Mouse (Mus musculus): ENCODE results near the gene Acoxl.
A peak's percentile ranks its signal among the peaks of the same experiment; 100 is the strongest.

The Acoxl gene

DNA sequence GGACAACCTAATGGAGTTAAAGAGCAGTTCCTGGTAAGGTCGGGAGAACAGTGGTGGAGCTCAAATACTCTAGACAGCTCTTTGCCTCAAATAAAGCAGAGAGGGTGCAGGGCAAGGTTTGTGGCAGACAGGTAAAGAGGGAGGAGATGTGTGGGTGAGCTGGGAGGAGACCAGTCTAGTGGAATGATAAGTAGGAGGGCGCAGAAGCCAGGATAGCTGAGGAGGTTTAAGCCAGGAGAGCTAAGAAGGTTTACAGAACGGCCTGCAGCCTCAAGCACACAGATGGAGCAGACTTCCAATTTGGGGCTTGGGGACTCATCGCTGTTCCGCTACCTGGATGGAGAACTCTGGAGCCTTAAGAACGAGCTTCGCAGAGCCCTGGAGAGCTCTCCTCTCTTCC, at the start of gene Acoxl:
Acoxl (plus strand) TSS at position 301 of the 400 bp plus-strand sequence.
- DNase-seq = no peak

DNA sequence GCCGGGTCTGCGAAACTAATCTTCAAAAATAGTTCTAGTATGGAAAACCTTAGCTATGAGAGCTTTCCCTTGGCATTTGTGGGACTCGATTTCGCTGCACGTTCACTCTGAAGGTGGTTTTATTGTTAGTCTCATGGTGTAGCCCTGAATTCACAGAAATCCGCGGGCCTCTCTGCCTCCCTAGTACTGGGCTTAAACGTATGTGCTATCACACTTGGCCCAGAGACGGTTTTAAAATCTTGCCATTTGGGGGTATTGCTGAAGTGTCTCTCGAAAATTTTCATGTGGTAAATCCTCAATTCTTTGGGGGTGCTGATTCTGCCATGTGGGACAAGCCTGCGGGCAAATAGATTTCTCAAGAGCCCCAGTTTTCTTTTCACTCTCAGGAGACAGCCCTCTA, 49.5 kb upstream of the Acoxl start:
- no peak for DNase-seq

DNA sequence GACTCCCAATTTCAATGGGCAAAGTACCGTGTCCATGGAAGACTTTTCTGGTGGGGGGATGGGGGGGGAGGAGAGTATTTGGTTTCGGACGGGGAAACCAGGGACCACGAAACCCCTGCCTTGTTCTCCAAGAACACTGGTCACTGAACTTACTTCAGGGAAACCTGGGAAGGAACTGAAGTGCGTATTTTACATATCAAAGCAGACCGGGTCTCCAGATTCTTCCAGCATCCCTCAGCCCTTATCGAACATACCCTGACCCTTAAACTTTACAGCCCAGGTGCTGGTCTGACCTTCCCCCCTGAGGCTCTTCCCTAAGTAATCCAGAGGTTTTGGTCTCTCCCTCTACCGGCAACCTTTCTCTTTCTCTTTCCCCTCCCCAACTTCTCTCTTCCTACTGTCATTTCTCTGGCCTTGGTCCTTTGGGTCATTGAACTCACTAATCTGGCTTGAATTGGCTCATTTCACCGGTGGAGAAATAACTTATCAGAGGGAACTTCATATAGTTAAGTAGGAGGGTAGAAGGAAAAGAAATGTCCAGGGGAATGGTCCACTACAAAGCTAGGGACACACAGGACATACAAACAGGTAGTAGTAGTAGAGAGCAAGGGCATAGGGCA, 48.9 kb upstream of the Acoxl start:
- DNase-seq = no peak

DNA sequence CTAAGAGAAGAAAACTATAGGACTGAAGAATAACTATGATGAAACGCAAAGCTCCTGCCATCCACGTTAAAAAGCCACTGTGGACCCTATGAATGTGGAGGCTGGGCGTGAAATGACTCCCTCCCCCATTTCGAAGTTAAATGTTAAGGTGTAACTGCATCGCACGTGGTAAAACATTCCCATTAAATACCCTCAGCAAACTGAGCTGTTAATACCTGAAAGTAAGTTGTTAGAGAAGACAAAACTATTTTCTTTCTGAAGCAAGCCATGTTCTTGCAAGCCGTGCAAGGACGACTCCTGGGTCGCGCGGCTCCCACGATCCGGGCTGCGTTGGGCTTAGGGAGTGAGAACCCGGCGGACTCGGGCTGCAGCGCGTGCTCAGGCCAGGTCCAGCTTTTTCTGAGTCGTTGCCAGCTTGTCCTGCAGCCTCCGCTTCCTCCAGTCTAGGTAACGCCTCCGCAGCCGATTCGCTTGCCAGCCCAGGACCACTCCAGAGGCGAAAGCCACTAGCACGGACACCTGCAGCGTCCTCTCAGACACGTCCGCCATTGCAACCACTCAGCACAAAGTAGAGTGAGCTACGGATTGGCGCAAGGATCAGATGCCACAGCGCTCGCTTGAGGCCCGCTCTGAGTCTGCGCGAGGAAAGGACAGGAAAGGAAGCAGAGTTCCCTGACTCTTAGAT, 46.6 kb upstream of the Acoxl start, which contains the start of gene Mtln:
Mtln (minus strand) TSS at position 570 of the 685 bp plus-strand sequence.
- DNase-seq = peak; percentile 89

DNA sequence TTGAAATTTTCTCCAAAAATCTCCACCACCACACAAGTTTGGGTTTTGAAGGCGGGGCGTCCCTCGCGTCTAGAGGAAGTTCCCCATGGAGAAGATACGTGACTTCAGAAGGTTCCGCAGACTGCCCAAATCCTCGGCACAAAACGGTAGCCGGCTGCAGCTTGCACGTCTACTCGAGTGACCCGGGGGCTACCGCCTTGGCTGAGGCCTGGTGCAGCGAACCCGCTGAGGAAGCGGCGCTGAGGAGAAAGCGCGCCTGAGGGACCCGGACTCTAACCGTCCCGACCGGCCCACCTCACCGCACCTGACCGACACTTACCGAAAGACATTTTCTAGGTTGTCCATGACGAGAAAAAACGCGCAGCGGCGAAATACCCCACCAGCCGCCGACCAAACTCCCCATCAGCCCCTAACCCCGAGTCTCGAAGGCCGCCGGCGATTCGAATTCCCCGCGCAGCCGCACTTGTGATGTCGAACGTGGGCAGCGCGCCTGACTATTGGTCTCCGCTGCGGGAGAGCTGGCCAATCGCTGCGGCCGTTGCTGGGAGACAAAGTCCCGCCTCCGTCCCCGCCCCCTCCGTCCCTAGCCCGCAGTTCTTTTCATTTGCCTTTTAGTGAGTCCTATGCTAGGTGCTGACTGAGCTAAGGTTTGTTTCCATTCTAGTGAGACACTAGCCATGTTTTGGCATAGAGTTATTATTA, 7.1 kb upstream of the Acoxl start, which contains the start of gene Bub1:
Bub1 (minus strand) TSS at position 465 of the 702 bp plus-strand sequence.
- peak; percentile 96 for DNase-seq

DNA sequence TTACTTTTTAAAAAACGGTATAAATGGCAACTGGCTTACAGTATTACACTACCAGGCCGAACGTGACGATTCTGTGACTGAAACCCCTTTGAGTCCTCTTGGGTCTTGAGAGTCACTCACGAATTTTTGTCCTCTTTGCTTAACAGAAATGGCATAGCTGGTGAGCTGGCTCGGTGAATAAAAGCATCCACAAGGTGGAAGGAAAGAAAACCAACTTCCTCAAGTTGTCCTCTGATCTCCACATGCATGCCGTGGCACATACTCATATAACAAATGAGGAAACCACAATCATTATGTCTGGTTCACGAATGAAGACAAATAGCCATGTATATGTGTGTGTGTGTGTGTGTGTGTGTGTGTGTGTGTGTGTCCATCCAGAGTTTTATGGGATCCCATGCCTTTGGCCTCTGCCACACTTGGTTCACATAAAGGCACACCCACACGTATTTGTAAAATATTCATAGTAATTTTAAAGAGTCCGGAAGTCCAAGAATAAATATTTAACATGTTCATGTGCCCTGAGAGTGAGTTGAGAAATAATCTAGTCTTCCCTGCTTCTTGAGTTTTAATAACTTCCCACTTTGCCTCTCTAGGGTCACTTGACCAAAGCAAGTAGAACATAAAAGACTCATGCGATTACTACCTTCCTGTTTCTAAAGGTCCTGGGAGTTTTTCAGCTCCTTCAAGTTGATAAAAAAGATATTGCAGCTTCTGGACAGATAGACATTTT, 6.4 kb upstream of the Acoxl start:
- DNase-seq = no peak

DNA sequence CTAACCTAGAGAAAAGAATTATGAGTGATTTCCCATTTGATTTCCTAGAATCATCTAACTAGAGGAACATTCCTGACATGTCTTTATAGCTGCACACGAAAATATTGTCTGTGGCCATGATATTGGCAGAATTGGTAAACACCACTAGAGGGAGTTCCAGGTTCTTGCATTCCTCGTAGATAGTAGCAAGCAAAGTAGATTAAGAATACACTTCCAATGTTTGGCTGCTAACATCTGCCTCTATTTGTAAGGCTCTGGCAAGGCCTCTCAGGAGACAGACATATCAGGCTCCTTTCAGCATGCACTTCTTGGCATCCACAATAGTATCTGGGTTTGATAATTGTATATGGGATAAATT, 5.9 kb upstream of the Acoxl start:
- DNase-seq = no peak

DNA sequence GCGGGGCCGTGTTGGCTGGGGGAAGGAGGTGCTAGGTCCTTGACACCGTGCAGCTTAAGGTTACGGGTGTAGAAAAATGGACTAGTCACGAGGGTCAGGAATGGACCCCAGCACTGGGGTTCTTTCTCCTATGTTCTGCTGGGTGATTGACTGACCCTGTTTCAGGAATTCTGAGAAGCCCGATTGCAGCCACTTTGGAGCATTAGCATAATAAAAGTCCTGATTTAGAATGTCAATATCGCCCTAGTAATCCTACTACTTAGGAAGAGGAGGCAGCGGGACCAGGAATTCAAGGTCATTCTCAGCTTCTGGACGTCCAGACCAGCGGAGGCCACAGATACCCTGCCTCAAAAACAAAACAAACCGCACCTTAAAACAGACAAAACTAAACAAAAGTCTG, 749 bp downstream of the Acoxl start:
- DNase-seq = no peak

DNA sequence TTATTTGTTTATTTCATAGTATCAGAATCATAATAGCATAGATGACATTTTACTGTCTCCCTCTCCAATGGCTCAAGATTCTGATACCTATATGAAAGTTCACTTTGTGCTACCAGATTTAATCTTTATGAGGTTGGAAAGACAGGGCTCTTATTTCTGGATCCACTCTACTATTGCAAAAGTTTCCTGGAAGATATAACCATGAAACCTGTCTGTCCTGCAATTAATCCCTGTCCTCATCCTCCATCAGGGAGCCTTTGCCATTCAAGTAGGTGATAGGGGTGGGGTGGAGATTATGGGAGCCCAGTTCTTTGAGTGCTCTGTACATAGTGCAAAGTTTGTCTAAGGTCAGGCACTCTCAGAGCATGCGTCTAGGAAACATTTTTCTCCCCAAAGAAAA, 2.7 kb downstream of the Acoxl start:
- DNase-seq = no peak

DNA sequence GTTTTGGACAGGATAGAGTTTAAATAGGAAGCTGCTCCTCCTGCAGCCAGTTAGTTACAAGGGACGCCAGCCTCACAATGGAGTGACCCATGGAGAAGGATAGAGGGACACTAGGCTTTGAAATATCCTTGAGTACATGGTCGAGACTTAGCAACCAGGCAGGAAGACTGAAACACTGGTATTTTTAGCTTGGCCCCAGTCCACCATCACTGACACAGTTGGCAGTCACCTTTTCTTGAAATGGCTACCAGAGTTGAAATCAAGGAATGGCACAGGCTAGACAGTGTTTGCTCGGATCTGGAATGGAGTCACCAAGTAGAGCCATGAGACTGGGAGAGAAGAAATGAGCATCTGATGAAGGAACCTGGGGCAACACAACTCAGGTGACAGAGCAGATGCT, 3.7 kb downstream of the Acoxl start:
- DNase-seq = no peak

DNA sequence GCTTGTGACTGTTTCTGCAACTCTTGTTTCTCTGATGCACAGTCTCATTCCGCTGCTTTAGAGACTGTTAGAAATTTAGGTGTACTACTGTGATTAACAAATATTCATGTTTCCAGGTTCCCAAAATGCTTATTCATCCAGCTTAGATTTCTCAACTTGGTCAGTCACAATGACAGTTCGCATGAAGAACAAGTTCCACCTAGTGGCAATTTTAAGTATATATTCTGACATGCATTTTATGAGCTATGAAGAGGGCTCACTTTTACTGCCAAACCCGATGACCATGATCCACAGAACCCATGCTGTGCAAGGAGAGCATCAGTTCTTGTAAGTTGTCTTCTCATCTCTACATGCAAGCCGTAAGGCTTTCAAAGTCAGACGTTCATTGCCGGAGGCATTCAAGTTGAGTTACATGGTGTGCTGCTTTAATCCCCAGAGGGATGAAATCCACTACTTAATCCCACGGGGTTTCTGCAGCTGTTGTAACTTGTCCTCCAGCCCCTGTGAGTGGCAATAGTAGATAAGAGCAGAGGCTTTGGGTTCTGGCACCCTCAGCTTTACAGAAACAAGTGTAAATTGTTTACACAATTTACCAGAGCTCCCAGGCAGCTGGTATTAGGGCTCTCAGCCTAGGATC, 6.8 kb downstream of the Acoxl start:
- no peak for DNase-seq

DNA sequence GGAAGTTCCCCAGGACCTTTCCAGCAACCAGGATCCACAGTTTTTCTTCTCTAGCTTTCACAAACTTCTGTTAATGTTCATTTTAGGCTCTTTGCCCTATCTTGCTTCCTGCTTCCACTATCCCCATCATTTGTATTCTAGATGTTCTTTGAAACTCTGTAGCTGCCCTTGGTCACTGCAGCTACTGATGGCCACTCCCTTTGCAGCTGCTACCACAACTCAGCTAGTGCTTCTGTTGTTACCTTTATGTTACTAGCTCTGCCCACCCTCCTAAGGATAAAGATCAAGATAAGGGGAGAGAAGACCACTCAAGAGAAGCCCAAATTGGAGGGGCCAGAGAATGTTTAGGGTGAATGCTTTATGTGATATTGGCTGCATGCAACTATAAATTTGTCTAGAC, 7.3 kb downstream of the Acoxl start:
- no peak for DNase-seq

DNA sequence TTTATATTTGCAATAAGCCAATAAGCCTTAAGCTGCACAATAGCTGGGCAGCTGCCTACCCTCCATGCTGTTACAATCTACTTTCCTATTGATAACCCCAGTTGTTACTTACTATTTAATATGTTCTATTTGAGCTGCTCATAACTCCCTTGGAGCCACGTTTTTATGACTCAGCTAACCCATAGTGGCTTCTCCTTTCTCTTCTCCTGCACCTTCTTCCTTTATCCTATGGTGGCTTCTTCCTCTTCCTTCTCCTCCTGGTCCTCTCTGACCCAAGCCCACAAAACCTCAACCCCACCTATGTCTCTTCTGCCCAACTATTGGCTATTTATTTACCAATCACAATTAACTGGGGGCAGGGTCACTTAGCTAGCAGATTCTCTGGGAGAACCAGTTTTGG, 7.9 kb downstream of the Acoxl start:
- no peak for DNase-seq

DNA sequence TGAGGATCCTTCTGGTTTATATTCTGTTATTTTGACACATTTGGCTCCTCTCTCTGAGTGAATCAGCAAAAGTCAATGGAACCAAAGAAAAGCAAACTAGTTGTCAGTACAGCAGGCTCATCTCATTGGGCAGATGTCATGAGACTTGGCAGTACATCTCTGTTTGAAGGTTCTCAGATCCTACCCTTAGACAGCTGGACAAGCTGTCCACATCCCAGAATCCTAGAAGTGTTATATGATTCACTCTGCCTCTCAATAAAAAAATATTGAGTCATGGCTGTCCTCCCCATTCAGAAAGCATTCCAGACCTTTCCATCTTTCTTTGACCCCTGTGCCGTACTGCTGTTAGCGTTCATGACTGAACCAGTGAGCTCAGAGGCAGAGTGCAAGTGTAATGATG, 11.7 kb downstream of the Acoxl start:
- no peak for DNase-seq

DNA sequence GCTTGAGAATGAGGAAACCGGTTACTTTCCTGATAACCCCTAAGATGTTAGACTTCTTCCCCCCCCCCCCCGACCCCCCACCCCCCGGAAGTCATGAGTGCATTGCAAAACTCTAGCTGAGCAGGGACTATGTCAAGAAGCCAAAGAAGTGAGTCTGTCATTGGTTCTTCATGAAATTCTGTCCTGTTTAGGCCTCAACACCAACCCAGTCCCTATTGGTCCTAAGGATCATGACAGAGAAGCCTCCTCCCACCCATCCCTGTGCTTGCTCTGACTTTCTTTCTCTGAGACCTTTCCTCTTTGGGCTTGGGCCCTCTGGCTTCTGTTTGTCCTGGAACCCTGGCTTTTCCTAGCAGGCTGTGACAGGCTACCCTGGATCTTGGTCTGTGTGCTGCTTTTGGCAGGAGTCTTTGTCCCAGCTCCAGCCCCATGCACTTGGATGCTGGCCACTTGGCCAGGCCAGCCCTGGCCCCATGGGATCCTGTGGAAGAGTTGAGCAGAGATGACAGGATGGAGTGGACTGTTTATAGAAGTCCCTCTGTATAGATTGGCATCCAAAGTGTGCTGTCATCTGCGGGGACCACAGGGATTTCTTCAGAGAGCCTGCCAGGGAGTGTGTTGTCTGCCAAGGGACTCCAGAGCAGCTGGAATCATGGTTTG, 15.8 kb downstream of the Acoxl start:
- no peak for DNase-seq

DNA sequence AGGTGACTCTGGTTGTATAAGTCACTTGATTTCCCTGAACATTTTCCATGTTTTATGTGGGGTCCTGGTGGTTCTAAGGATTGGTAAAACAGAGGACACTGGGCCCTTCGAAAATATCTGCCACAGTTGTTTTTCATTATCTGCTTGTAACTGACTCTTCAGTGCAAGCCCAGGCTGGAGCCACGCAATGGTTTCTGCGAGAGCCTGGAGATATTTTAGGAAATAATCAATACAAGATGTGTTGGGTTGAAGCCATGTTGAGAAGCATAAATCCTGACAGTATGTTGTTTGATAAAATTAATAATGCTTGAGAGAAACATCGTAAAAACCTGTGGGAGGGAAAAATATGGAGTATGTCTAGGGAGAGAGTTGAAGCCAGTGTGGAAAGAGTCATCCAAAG, 25.7 kb downstream of the Acoxl start:
- DNase-seq = no peak

DNA sequence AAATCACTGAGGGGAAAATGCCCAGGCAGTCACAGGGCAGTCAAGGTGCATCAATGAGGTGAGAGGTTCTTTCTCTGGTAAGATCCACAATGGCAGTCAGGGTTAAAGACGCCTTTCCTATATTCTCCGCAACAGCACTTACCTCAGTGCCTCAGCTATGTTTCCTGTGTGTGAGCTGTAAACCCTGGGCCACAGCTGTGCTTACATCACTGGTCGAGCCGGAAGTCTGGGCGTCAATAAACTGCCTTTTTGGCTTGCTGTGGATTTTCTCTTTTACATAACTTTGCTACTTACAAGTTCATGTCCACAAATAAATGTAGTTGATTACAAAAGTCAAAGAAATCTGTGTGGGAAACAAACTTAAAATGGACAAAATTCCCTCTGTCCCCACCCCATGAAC, 42.4 kb downstream of the Acoxl start:
- no peak for DNase-seq

DNA sequence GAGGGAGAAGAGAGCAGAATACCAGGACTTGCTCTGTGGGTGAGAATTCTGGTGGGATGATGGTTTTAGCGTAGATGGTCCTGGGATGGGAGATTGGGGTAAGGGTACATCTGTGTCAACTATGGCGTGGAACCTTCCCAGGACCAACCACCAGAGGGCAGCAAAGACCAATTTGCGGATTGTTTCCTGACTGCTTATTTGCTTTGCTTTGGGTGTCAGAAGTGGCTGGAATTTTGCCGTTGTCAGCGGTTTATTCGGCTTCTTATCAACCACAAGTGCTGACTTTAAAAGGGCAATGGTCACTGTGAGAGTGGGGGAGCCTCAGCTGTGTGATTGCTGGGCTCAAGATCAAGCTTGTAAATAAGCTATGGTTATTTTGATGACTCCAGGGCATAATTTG, 50.8 kb downstream of the Acoxl start:
- peak; percentile 74 for DNase-seq

DNA sequence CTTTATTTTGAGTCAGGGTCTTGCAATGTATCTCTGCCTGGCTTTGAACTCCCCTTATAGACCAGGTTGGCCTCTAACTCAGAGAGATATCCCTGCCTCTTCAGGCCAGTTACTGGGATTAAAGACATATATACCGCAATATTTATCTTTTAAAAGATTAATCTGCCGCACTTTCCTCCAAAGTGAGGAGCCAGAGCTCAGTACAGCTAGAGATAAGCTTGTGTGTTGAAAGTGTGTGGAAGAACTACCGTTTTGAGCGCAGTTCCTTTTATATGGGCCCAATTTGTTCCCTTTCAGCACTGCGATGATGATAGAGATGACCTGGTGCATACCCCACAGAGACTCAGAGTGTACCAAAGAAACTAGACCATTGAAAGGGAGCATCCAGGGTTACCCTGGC, 51.3 kb downstream of the Acoxl start:
- DNase-seq = no peak

DNA sequence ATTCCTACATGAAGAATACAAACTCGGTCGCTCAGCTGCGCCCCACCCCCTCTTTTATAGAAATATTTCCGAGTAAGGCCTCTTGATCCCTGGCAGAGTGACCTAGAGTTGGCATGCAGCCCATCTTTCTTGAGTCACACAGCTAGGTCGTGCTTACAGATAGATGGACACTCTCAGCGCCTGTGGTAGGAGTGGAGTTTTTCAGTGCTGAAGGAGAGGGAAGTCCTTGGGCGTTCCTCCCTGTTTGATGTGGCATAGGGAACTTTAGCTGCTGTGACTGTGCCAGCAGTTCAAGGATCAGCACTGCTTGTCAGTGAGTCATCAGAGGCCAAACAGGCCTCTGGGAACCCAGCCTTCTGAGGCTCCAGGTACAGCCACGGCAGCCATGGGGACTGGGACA, 51.9 kb downstream of the Acoxl start:
- DNase-seq = no peak

DNA sequence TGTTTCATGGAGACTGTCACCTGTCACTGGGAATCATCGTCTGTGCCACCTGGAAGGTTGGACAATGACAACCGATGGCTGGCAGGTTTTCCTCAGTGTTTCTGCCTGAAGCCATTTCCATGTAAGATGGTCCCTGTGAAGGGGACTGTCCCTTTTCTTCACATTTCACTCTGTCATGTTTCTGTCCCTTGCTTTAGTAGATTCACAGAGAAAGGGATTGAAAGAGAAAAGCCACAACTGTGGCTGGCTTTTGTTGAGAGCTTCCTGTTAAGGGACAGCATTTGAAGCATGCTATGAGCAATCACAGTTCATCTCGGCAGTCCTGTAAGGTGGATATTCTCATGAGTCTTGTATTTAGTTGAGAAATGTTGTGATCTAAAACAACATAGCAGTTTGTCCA, 52.4 kb downstream of the Acoxl start:
- no peak for DNase-seq

DNA sequence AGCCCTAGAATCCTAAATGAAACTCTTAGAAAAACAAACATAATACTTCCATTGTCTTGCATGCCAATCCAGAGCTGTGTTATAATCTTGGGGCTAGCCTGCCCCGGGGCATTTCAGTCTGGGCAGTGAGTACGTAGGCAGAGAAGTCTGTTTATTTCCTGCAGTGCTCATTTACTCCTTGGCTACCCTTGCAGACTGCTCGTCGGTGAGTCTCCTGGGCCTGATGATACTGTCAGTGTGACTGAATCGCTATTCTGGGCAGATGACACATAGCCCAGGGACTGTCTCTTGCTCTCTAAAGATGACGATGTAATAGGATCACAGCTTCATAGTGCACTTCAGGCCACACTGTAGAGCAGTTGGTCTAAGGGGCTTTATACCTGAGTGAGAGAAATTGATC, 56.2 kb downstream of the Acoxl start:
- no peak for DNase-seq

DNA sequence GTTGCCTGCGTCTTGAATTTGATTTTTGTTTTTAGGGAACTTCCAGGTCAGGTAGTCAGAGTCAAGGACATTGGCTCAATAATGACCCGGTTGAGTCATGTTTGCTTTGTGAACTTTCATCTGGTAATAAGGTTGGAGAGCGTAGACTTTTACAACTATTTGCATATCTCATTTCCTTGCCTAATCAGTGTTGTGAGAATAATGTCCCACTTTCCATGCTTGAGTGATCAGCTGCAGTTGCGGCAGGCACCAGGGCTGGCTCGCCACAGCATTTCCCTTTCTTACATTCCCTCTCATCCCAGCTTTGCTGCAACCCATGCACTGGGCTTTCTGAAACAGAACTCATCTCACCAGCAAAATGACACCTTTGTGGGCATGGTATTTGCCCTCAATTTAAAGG, 59.0 kb downstream of the Acoxl start:
- no peak for DNase-seq

Data from liver (tissue).